Mouse (Mus musculus): ENCODE results near the gene H2-Eb2. TPM values are rescaled to one million over a fixed set of nuclear protein-coding genes. Genes with fewer than 3 reads are reported as not detected.

Gene H2-Eb2
- 0.50 TPM in 1 of 2 replicates, not detected in the other for total RNA-seq (2014; fragmentation: Nextera tagmentation)
- not detected in 2 replicates for total RNA-seq (2017)

GRCm38 (mm10) chr17:34325436-34325835 lies at the start of gene H2-Eb2:
H2-Eb2 (plus strand) TSS chr17:34325665.
- ATAC-seq (replicated peaks; ENCODE audit: low FRiP score, low TSS enrichment, poor library complexity, severe bottlenecking): 0 out of 2 replicates have a peak, but pooled peaks have one; percentile 37

DNA sequence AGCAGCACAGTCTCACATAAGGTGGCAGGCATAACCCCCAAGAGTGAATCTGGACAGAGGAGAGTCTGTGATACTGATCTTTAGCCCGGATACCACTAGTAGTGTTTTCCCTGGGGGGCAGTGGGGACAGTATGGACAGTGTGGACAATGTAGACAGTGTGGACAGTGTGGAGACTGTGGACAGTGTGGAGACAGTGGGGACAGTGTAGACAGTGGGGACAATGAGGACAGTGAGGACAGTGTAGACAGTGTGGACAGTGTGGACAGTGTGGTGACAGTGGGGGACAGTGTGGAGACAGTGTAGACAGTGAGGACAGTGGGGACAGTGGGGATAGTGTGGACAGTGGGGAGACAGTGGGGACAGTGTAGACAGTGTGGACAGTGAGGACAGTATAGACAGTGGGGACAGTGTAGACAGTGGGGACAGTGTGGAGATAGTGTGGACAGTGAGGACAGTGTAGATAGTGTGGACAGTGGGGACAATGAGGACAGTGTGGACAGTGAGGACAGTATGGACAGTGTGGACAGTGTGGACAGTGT lies 44.9 kb upstream of the H2-Eb2 start:
- no peak for ATAC-seq (replicated peaks; ENCODE audit: low FRiP score, low TSS enrichment, poor library complexity, severe bottlenecking)

DNA sequence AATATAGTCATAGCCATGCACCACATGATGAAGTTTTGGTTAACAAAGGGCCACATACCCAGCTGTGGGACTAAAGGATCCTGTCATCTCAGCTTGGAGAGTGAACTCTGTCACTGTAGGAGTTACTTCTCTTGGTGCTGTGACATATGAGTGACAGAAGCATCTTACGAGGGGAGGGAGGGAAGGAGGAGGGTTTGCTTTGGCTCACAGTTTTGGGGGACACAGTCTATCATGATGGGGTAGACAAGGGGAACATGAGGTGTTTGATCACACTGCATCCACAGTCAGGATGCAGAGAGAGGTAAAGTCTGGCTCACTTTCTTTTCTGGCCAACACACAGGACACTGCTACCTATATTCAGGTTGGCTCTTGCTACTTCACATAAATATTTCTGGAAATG lies 43.6 kb upstream of the H2-Eb2 start:
- ATAC-seq (replicated peaks; ENCODE audit: low FRiP score, low TSS enrichment, poor library complexity, severe bottlenecking): no peak

DNA sequence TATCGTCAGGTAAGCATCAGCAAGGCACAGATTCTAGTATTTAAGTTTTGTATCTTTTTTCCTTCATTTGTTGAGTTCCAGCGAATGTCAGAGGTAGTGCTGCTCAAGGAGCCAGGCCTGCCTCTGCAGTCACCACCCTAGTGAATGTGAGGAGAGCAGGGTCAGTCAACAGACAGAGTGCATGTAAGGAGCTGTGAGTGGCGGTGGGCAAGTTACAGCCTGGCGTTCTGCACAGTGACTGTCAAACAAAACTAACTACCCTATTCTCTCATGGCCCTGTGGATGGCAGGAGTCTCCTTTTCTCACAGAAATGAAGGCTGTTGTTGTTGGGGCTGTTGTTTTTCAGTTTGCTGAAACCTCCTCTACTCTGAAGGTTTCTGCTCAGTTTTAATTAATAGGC lies 40.1 kb upstream of the H2-Eb2 start:
- ATAC-seq (replicated peaks; ENCODE audit: low FRiP score, low TSS enrichment, poor library complexity, severe bottlenecking): no peak

DNA sequence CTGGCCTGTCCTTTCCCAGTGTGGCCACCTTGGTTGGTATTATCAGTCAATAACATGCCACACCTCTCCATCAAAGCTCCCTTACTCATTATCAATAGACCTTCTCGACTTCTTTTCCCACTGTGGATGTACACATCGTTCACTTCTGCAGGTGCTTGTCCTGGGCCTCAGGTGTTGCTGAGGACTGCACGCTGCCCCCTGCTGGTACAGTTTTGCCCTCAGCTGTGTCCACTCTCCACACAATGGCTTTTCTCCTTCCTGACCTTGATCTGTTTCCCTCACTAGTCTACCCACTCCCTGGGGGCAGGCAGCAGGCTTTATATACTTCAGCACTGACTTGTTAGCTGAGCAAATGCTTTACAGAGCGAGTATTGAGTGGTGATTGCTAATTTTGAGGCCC lies 39.6 kb upstream of the H2-Eb2 start:
- peak; percentile 69 for ATAC-seq (replicated peaks; ENCODE audit: low FRiP score, low TSS enrichment, poor library complexity, severe bottlenecking)

- no peak for ATAC-seq (replicated peaks; ENCODE audit: low FRiP score, low TSS enrichment, poor library complexity, severe bottlenecking)
Observed at GRCm38 (mm10) chr17:34286501-34286900, 39.0 kb upstream of the H2-Eb2 start.

DNA sequence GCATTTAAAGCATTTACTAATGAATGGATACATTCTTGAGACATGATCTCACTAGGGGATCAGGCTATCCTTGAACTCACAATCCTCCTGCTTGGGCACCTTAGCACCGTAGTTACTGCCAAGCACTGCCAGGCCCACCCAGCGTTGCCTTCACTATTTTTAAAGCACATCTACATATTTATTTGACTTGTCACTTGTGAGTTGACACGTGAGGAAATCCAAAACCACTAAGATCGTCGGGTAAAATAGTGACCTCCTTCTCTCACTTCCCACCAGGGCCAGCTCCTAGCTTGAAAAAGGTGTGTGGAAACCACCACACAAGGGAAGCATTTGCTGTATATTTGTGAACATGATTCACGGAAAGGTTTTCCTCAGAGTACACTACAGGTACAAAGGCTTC lies 38.5 kb upstream of the H2-Eb2 start:
- no peak for ATAC-seq (replicated peaks; ENCODE audit: low FRiP score, low TSS enrichment, poor library complexity, severe bottlenecking)

DNA sequence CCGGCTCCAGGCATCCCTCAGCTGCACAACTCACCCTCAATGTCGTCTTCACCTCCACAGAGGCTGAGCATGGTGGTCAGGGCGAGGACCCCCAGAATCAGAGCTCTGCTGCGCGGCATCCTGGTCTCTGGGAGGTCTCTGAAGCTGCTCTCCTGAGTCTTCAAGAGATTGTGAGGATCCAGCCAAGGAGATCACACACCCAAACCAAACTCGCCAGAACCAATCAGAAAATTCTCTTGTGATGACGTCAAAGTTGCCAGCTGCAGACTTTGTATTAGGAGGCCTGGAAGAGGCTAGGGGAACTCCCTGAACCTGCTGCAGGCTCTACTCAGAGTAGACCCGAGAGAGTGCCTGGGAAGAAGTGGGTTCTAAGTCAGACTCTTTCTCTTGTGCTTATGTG lies 37.8 kb upstream of the H2-Eb2 start, which contains the start of gene H2-Aa:
Gene H2-Aa, minus strand, starts transcription at position 176 of the 400 bp plus-strand sequence.
- ATAC-seq (replicated peaks; ENCODE audit: low FRiP score, low TSS enrichment, poor library complexity, severe bottlenecking): peak; percentile 76

GRCm38 (mm10) chr17:34288131-34288530 lies 37.3 kb upstream of the H2-Eb2 start:
- no peak for ATAC-seq (replicated peaks; ENCODE audit: low FRiP score, low TSS enrichment, poor library complexity, severe bottlenecking)

DNA sequence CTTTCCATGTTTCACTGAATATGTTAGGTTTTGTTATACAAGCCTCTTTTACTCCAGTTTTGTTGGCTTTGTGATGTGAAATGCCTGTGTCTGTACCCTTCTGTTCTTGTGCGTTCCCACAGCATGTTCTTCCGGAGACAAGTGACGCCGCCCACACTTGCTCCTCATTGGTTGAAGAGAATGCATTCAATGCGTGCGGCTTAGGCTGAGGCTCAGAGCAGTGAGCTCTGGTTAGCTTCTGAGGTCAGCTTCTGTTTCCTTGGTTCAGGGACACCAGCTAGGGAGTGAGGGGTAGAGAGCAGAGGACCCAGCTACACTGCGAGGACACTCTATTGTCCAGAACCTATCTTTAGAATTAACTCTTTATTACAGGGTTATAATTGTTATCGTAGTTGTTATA lies 33.9 kb upstream of the H2-Eb2 start:
- ATAC-seq (replicated peaks; ENCODE audit: low FRiP score, low TSS enrichment, poor library complexity, severe bottlenecking): peak; percentile 92

GRCm38 (mm10) chr17:34292570-34292969 lies 32.9 kb upstream of the H2-Eb2 start:
- no peak for ATAC-seq (replicated peaks; ENCODE audit: low FRiP score, low TSS enrichment, poor library complexity, severe bottlenecking)

DNA sequence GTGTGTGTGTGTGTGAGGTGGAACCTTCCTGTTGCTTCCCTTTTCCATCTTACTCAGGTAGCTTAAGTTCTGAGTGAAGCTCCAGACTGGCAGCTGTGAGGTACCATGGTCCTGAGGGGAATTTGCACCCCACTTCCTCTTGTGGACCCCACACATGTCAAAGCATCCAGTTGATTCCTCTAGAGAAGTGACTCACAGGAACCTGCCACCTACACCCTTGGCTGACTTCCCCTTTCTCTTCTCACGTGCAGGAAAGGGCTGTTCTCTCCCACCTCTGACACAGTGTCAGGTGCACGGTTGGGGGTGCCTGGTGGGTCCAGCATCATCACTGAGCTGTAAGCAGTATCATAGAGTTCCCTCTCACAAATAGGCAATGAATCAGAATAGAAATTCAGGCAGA lies 31.9 kb upstream of the H2-Eb2 start:
- no peak for ATAC-seq (replicated peaks; ENCODE audit: low FRiP score, low TSS enrichment, poor library complexity, severe bottlenecking)

GRCm38 (mm10) chr17:34294249-34294648 lies 31.2 kb upstream of the H2-Eb2 start:
- no peak for ATAC-seq (replicated peaks; ENCODE audit: low FRiP score, low TSS enrichment, poor library complexity, severe bottlenecking)

- ATAC-seq (replicated peaks; ENCODE audit: low FRiP score, low TSS enrichment, poor library complexity, severe bottlenecking): no peak
Observed at GRCm38 (mm10) chr17:34295307-34295706, 30.2 kb upstream of the H2-Eb2 start.

GRCm38 (mm10) chr17:34295891-34296794 lies 29.3 kb upstream of the H2-Eb2 start:
- peak; percentile 64 for ATAC-seq (replicated peaks; ENCODE audit: low FRiP score, low TSS enrichment, poor library complexity, severe bottlenecking)

DNA sequence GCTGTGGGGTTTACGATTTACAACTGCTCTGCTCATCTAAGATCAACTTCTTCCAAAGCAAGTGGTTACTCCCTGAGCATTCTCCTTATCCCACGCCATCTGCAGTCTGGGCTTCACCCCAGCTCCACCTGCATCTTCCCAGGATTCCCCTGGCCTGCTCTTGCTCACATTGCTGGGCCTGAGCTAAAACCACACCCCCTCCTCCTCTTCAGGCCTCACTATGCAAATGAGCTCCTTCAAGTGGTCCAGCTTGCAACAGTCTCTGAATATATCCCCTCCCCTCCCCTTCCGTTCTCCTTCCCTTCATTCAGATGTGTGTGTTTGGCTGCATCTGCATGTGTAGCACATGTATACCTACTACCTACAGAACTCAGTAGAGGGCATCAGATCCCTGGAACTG lies 26.1 kb upstream of the H2-Eb2 start:
- ATAC-seq (replicated peaks; ENCODE audit: low FRiP score, low TSS enrichment, poor library complexity, severe bottlenecking): no peak

- ATAC-seq (replicated peaks; ENCODE audit: low FRiP score, low TSS enrichment, poor library complexity, severe bottlenecking): no peak
Observed at GRCm38 (mm10) chr17:34300071-34300470, 25.4 kb upstream of the H2-Eb2 start.

- ATAC-seq (replicated peaks; ENCODE audit: low FRiP score, low TSS enrichment, poor library complexity, severe bottlenecking): no peak
Observed at GRCm38 (mm10) chr17:34300691-34301566, 24.5 kb upstream of the H2-Eb2 start.

DNA sequence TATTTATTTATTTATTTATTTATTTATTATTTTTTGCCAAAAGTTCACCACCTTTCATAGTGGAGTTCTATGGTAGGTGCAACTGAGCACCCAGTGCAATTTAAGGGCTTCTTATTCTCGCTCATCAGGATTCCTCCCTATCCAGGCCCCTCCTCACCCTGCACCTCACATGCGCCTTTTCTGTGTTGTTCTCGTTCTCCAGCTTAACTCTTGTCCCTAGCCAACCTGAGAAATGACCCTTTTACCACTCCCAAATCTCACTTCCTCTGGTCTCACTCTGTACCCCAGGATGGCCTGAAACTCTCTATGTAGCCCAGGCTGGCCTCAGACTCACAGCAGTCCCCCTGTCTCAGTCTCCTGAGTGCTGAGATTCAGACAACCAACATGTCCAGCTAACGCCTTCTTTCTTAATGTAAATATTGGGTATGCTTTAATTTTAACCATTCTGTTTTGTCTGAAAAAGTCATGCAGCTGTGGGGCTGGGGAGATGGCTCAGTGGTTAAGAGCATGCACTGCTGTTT lies 23.7 kb upstream of the H2-Eb2 start:
- no peak for ATAC-seq (replicated peaks; ENCODE audit: low FRiP score, low TSS enrichment, poor library complexity, severe bottlenecking)

DNA sequence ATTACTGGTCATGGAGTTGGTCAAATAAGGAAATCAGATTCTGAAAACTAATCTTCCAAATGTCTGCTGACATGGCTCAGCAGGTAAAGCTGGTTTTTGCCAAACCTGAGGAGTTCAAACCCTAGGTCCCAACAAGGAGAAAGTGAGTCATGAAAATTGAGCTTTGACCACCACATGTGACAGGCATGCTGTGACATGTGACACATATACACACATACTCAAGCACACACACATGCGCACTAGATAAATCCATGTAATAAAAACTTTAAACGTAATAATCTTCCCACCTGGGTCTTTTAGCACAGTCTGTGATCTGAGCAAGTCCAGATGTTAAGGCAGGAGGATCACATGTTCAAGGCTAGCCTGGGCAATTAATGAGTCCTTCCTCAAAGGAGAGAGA lies 21.7 kb upstream of the H2-Eb2 start:
- ATAC-seq (replicated peaks; ENCODE audit: low FRiP score, low TSS enrichment, poor library complexity, severe bottlenecking): no peak

Data from megakaryocyte-erythroid progenitor cell, adult 5-6 weeks (primary cell).